Mouse (Mus musculus) midbrain, embryonic 10.5 days (tissue): ENCODE results near the gene Esrp2. TPM values are rescaled to one million over a fixed set of nuclear protein-coding genes. Genes with fewer than 3 reads are reported as not detected.

Source experiments
- DNase-seq: peaks from one replicate; pipeline ENCODE4 v3.0.0-alpha.2; 2017; ENCODE audit warnings: low spot score
- H3K27ac ChIP-seq: fragments of 300-500 bp; sonication (generic); replicated peaks from 2 replicates; pipeline ENCODE4 v1.5.1; 2016; ENCODE audit warnings: mild to moderate bottlenecking
- H3K27me3 ChIP-seq: fragments of 300-500 bp; sonication (generic); 2 replicates; pipeline ENCODE4 v1.6.1; 2016; ENCODE audit warnings: low read depth, mild to moderate bottlenecking; ENCODE audit not compliant: poor library complexity, severe bottlenecking
- H3K36me3 ChIP-seq: fragments of 300-500 bp; sonication (generic); 2 replicates; pipeline ENCODE4 v1.6.1; 2016; ENCODE audit warnings: mild to moderate bottlenecking, moderate library complexity
- H3K4me1 ChIP-seq: fragments of 300-500 bp; sonication (generic); 2 replicates; pipeline ENCODE4 v1.6.1; 2016
- H3K4me3 ChIP-seq: fragments of 300-500 bp; sonication (generic); 2 replicates; pipeline ENCODE4 v1.5.1; 2016; ENCODE audit warnings: mild to moderate bottlenecking, moderate library complexity
- H3K9me3 ChIP-seq: fragments of 300-500 bp; sonication (generic); replicated peaks from 2 replicates; pipeline ENCODE4 v1.6.1; 2016; ENCODE audit warnings: mild to moderate bottlenecking
- whole genome bisulfite sequencing: fragments of 180-500 bp; shearing (Covaris S2); methylation state at CpG from one replicate; pipeline ENCODE4 v1.1.7; 2016; 5-methylcytosine and 5-hydroxymethylcytosine counted together
- polyA plus RNA-seq: library from polyadenylated mRNA; unstranded; fragments of >200 nt; fragmentation: Nextera tagmentation; extraction: Ambion mirVana; gene quantifications from 2 replicates; pipeline ENCODE4 v1.2.1, GENCODE M21; 2016

Esrp2 gene
- polyA plus RNA-seq, 1 experiment from 2014 or later: 2.0 TPM

DNA sequence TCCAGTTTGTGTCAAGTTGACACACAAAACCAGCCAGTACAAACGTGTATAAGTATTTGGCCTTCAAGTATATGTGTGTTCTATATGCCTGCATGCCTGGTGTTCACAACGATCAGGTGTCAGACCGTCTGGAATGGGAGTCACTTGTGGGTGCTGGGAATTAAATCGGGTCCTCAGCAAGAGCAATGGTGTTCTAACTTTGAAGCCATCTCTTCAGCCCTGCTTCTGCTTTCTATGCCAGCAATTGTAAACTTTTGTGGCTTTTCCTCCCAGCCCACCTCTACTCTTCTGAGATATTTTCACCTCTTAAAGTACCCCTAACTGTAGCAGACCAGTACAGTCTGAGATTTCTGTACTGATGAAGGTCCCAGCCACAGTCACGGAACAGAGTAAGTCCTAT lies 3.4 kb upstream of the Esrp2 start:
- no peaks in the 10 kb centered on the region for H3K9me3 ChIP-seq
- WGBS: 68% methylated on average over 5 of the region's 5 CpGs
- H3K27me3 ChIP-seq: peaks cover 54% of the 10 kb centered on the region

DNA sequence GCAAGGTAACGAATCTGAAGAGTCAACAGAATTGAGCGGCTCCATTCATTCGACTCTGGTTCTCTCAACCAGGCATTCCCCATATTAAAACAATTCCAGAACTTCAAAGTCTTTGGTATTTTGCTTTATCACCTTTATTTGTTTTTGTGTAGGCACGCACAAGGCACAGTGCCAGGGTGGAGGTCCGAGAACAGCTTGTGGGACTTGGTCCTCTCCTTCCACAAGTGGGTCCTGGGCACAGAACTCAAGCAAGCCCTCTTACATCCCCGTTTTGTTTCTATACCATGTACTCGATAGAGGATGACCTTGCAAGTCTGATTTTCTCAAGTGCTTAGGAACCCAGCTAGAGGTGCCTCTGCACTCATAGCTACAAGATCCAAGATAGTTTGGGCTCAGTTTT lies 1.8 kb upstream of the Esrp2 start:
- WGBS: 15% methylated on average over 7 of the region's 7 CpGs
- Histone ChIP-seq H3K36me3 (no peaks in the 10 kb centered on the region), H3K4me3 (peak overlapping the region; percentile 60), H3K9me3 (no peaks in the 10 kb centered on the region), H3K27me3 (peaks cover 70% of the 10 kb centered on the region), H3K4me1 (peaks cover 37% of the 10 kb centered on the region), H3K27ac (0 out of 2 replicates have a peak overlapping the region, but pooled peaks have one; percentile 38)
- no peak for DNase-seq

More for the DNA sequence above, 3.4 kb upstream of the Esrp2 start:
- Histone ChIP-seq H3K36me3 (no peaks in the 10 kb centered on the region), H3K4me3 (no peak overlapping the region), H3K4me1 (peaks cover 31% of the 10 kb centered on the region), H3K27ac (no peak overlapping the region)
- no peak for DNase-seq

DNA sequence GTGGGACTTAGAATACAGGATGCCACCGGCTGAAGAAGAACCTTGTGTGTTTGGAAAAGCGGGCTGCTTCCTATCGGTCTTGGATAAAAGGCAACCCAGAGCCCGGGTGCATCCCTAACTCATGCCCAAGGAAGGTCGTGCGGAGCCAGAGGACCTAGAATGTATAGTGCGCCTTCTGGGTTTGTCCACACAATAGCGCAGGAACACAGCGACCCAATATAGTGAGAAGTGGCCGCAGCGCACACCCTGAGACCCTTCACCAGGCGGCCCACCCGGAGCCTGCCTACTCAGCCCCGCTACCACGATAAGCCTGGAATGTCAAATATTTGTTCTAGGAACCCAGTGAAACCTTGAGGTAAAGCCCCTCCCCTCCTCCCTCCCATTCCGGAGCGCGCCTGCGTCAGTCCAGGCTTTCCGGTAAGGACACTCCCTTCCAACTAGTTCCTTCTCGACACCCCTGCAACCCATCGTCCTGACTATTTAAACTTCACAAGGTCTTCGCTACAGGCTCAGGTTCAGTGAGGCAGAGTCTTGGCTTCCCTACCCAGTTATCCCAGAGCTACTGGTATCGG lies 1.2 kb upstream of the Esrp2 start:
- Histone ChIP-seq H3K4me1 (peaks cover 37% of the 10 kb centered on the region), H3K36me3 (peaks cover 4% of the 10 kb centered on the region), H3K4me3 (peak overlapping the region; percentile 60), H3K27ac (0 out of 2 replicates have a peak overlapping the region, but pooled peaks have one; percentile 38), H3K9me3 (no peaks in the 10 kb centered on the region), H3K27me3 (peaks cover 76% of the 10 kb centered on the region)
- WGBS: under 1% methylated on average over 24 of the region's 24 CpGs
- peak; percentile 70 for DNase-seq

DNA sequence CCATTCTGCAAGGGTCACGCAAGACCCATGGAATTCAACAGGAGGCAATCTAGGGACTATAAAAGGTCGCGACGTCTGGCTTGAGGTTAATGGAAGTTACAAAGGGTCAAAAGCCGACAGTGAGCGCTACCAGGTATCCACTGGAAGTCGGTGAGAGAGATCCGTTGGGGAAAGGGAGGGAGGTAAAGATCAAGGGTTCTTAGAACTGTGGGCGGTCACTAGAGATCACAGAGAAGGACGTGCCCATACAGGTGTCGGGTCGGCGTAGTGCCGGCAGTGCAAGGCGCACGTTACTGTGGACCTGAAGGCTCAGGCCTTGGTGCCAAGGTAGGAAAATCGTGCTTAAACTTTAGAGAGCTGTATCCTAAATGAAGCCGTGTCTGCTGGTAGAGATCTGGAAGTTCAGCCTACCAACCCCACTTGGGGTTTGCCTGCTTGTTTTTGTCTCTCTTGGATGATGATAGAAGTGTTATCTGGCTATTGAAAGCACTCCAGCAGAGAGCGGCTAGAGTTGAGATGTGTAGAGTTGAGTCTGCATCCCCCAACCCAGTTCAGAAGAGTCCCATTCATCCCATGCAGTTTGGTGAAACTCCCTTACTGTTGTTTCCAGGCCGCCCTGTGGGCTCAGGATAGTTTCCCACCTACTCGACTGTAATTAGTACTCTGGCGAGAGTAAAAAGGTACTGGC lies 588 bp upstream of the Esrp2 start:
- Histone ChIP-seq H3K4me3 (peak overlapping the region; percentile 60), H3K9me3 (no peaks in the 10 kb centered on the region), H3K4me1 (peaks cover 37% of the 10 kb centered on the region), H3K36me3 (peaks cover 10% of the 10 kb centered on the region), H3K27ac (no peak overlapping the region), H3K27me3 (peaks cover 82% of the 10 kb centered on the region)
- no peak for DNase-seq
- 3% methylated on average over 22 of the region's 22 CpGs for WGBS

DNA sequence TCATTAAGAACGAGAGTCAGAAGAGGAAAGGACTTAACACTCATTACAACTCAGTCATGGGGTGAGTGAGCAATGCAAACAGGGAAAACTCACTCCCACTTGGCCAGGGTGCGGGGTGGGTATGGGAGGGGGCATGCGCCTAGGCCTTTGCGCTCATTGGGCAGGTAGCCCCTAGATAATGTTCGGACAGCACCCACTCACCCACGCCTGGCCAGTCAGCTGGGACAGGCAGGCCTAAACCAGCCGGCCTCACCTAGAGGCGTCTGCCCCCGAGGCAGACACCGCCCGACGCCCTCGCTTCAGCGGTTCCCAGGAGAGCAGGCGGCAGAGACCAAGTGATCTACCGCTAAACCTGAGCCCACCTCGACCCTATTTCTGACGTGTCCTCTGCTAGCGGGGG lies 1.1 kb downstream of the Esrp2 start:
- no peaks in the 10 kb centered on the region for H3K9me3 ChIP-seq
- peaks cover 86% of the 10 kb centered on the region for H3K27me3 ChIP-seq
- 5% methylated on average over 19 of the region's 19 CpGs for WGBS
- peaks cover 37% of the 10 kb centered on the region for H3K4me1 ChIP-seq
- H3K36me3 ChIP-seq: peaks cover 27% of the 10 kb centered on the region
- no peak for DNase-seq
- no peak overlapping the region for H3K27ac ChIP-seq
- H3K4me3 ChIP-seq: peak overlapping the region; percentile 60

DNA sequence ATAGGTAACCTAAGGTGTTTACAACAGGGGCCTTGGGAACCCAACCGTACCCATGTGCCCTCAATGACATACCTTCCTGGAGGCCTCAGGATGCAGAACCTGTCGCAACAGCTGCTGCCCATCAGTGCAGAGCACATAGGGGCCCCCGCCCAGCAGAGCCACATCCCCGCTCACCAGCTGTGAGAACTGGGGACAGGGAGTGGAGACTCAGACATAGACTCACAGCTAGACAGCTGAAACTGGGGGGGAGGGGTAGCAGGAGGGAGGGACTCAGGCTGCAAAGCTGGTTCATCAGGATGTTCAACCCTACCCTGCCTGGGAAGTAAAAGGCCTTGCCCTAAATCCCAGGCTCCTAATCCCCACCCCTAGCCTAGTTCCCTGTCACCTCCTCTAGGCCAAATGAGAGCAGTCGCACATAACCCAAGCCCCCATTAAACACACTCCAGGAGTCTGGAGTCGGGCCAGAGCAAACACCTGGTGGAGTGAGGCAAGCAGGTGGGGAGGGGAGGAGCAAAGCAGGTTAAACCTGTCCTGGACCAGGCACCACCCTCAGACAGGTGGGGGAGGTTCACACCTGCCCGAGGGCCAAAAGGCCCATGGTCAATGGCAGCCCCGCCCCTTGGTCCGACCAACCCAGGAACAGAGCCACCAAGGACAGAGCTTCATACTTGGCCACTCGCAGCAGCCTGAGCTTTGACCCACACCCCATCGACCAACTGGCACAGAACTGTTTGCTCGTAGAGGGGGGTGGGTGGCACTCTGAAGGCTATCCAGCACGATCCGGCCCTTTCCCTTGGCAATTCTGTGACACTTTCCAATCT lies 1.8 kb downstream of the Esrp2 start:
- no peaks in the 10 kb centered on the region for H3K9me3 ChIP-seq
- 25% methylated on average over 14 of the region's 14 CpGs for WGBS
- H3K27me3 ChIP-seq: peaks cover 80% of the 10 kb centered on the region
- H3K4me3 ChIP-seq: peak overlapping the region; percentile 5; the same call in 1 of the 2 replicates
- no peak for DNase-seq
- H3K36me3 ChIP-seq: peaks cover 34% of the 10 kb centered on the region
- H3K27ac ChIP-seq: no peak overlapping the region
- H3K4me1 ChIP-seq: peaks cover 37% of the 10 kb centered on the region

DNA sequence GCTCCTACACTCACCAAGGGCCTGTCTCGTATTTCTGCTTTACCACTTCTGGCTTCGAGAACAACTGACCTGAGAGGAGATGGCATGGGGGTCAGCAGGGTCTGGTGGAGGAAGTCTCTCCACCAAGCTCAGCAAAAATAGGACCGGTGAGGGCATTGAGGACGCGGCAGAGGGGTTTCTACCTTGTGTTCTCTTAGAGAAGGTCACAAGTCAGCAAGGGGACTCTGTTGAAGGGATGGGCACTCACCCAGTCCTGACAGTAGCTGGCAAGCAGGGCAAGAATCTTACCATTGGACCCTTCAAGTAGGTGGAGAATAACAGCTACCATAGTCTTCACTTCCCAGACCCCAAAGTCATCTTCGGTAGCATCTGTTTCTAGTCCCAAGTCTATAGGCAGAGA lies 2.8 kb downstream of the Esrp2 start:
- Histone ChIP-seq H3K36me3 (peaks cover 44% of the 10 kb centered on the region), H3K27me3 (peaks cover 70% of the 10 kb centered on the region), H3K9me3 (no peaks in the 10 kb centered on the region), H3K4me3 (no peak overlapping the region), H3K4me1 (peaks cover 37% of the 10 kb centered on the region), H3K27ac (no peak overlapping the region)
- WGBS: 75% methylated on average over 6 of the region's 6 CpGs
- no peak for DNase-seq

DNA sequence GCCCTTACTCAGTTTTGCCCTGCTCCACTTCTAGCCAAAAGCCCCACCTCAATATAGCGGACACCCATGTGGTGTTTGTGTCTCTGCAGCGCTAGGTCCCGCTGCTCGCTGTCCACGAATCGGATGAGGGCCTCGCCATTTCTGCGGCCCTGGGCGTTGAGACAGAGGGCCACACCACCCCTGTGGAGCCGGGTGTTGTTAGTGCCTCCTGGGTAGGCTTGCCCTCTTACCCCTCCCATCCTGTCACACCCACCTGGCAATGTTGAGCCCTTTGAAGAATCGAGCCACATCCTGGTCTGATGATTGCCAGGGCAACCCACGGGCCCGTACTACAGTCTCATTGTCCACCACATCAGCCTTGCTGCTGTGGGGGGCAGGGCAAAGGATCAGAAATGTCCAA lies 3.2 kb downstream of the Esrp2 start:
- Histone ChIP-seq H3K4me3 (no peak overlapping the region), H3K27ac (no peak overlapping the region), H3K4me1 (peaks cover 37% of the 10 kb centered on the region), H3K36me3 (peaks cover 48% of the 10 kb centered on the region), H3K9me3 (no peaks in the 10 kb centered on the region), H3K27me3 (peaks cover 66% of the 10 kb centered on the region)
- 74% methylated on average over 13 of the region's 13 CpGs for WGBS
- no peak for DNase-seq

DNA sequence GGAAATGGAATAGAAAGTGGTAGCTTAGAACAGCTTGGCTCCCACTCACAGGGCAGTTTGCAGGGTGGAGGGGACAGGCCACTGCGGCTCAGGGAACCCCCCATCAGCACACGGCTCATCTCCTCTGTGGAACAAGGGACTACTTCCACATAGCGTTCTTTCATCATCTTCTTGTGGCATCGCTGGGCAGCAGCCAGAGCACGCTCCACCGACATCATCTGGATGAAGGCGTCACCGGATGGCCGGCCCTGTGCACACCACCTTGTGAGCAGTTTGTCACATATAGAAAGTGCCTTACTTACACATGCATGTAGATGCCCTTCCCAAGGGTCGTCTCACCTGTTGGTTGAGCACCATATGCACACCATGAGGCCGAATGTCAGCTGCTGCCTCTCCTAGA lies 4.4 kb downstream of the Esrp2 start:
- Histone ChIP-seq H3K27ac (no peak overlapping the region), H3K9me3 (no peaks in the 10 kb centered on the region), H3K4me1 (peaks cover 26% of the 10 kb centered on the region), H3K27me3 (peaks cover 54% of the 10 kb centered on the region), H3K36me3 (peaks cover 57% of the 10 kb centered on the region), H3K4me3 (no peak overlapping the region)
- DNase-seq: no peak
- WGBS: 92% methylated on average over 11 of the region's 11 CpGs

DNA sequence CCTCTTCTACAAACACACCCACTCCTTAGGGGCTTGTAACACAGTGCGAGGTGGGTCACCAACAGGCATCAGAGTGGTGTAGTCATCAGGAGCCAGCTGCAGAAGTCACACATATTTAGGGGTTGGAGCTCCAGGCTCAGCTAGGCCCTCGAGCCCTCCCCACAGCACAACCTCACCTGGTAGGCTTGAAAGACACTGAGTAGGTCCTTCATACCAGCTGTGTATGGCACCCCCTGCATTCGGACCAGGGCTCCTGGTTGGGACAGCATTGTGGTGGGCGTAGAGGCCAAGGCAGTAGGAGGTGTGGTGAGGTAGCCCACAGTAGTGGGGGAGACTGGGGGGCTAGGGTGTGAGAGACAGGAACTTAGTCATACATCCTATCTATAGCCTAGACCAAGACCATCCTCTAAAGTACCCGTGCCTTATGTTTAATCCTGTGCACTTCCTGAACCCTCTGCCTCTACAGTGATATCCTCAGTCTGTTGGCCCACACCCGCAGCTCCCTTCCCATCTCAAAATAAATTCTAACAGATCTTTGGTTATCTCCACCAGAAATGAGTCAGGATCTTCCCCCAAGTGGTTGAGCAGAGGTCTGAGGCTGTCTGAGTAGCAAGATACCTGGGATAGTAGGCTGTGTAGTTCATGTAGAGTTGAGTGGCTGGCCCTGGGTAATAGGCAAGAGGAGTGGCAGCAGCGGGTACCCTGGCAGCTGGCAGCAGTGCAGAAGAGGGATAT lies 5.1 kb downstream of the Esrp2 start:
- H3K4me3 ChIP-seq: no peak overlapping the region
- no peak overlapping the region for H3K27ac ChIP-seq
- H3K27me3 ChIP-seq: peaks cover 47% of the 10 kb centered on the region
- no peaks in the 10 kb centered on the region for H3K9me3 ChIP-seq
- H3K36me3 ChIP-seq: peaks cover 64% of the 10 kb centered on the region
- WGBS: 93% methylated on average over 7 of the region's 7 CpGs
- DNase-seq: no peak
- peaks cover 18% of the 10 kb centered on the region for H3K4me1 ChIP-seq

DNA sequence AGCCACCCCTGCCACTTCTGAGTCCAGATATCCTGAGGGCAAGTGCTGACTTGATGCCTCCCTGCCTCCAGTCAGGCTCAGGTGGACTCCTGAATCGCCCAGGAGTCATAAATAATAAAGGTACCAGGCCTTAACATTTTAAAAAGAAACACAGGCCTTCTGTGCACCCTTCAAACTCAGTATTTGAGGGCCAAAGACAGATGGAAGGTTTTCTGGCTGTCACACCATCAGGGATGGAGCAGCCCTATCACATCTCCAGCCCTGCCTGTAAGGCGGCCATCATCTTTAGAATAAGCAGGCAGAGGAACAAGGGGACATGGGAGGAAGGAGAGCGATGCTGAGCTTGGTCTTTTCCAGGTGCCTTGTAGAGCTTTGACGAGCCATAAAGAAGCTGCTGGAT lies 5.8 kb downstream of the Esrp2 start:
- Histone ChIP-seq H3K4me1 (peaks cover 12% of the 10 kb centered on the region), H3K27me3 (peaks cover 41% of the 10 kb centered on the region), H3K36me3 (peaks cover 67% of the 10 kb centered on the region), H3K4me3 (no peak overlapping the region), H3K27ac (no peak overlapping the region), H3K9me3 (no peaks in the 10 kb centered on the region)
- WGBS: 97% methylated on average over 4 of the region's 4 CpGs
- no peak for DNase-seq

DNA sequence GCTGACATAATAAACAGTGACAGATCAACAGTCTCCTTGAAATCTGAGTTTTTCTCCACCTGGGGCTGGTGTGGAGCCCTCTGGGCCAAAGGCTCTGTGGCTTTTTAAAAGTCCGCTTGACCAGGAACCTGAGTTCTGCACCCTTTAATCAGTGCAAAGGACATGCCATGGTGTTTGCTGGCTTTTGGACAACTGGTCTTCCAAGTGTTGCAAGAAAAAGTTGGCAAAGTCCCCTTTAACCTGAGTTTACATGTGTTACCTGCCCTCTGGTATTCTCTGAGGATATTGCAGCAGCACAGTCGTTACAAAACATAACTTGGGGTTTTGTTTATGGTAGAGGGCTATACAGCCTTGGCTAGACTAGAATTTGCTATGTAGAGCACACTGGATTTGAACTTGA lies 6.3 kb downstream of the Esrp2 start:
- H3K27me3 ChIP-seq: peaks cover 36% of the 10 kb centered on the region
- no peak overlapping the region for H3K27ac ChIP-seq
- 87% methylated on average over 2 of the region's 2 CpGs for WGBS
- H3K36me3 ChIP-seq: peaks cover 68% of the 10 kb centered on the region
- no peaks in the 10 kb centered on the region for H3K9me3 ChIP-seq
- peaks cover 7% of the 10 kb centered on the region; the same call in 1 of the 2 replicates for H3K4me1 ChIP-seq
- no peak for DNase-seq
- H3K4me3 ChIP-seq: no peak overlapping the region
